Mouse (Mus musculus): Measurements from ENCODE around the gene Cyp2b19. TPM values are rescaled to one million over a fixed set of nuclear protein-coding genes. Genes with fewer than 3 reads are reported as not detected.
A peak's percentile ranks its signal among the peaks of the same experiment; 100 is the strongest.
"Not testable (repeated sequence)": the region's sequence is repeated elsewhere in the genome, so short reads cannot be mapped to it uniquely, and the experiment has no call there.

Cyp2b19 gene
- polyA plus RNA-seq, 1 experiment from 2014 or later = not detected

- WGBS (ENCODE audit: insufficient replicate concordance) = 13% methylated on average over 11 of the region's 11 CpGs
- H3K36me3 ChIP-seq = no peaks in the 10 kb centered on the region
- no peaks in the 10 kb centered on the region for H3K4me1 ChIP-seq (replicated peaks)
- ATAC-seq (ENCODE audit: low read depth) (no peak), DNase-seq (no peak)
- H3K27ac ChIP-seq = no peak overlapping the region
- no peaks in the 10 kb centered on the region for H3K9me3 ChIP-seq (replicated peaks)
- H3K4me2 ChIP-seq = no peak overlapping the region
- no peak overlapping the region for H3K9ac ChIP-seq
- no peak overlapping the region for H3K4me3 ChIP-seq (replicated peaks)
- no peaks in the 10 kb centered on the region for H3K27me3 ChIP-seq
Measured at GRCm38 (mm10) chr7:26780510-26780909, 23.6 kb downstream of the Cyp2b19 start.

- no peak for ATAC-seq (ENCODE audit: low read depth)
- Histone ChIP-seq H3K36me3 (no peaks in the 10 kb centered on the region), H3K27ac (no peak overlapping the region), H3K4me3 (replicated peaks) (no peak overlapping the region), H3K4me2 (no peak overlapping the region), H3K9me3 (replicated peaks) (no peaks in the 10 kb centered on the region), H3K9ac (no peak overlapping the region), H3K27me3 (no peaks in the 10 kb centered on the region), H3K4me1 (replicated peaks) (no peaks in the 10 kb centered on the region)
- WGBS (ENCODE audit: insufficient replicate concordance) = 17% methylated on average over 8 of the region's 8 CpGs
- DNase-seq = no peak
Measured at GRCm38 (mm10) chr7:26780998-26781766, 24.2 kb downstream of the Cyp2b19 start.

- Histone ChIP-seq H3K27ac (no peak overlapping the region), H3K9me3 (replicated peaks) (no peaks in the 10 kb centered on the region), H3K4me1 (replicated peaks) (no peaks in the 10 kb centered on the region), H3K4me2 (no peak overlapping the region), H3K36me3 (no peaks in the 10 kb centered on the region), H3K27me3 (no peaks in the 10 kb centered on the region), H3K4me3 (replicated peaks) (no peak overlapping the region), H3K9ac (no peak overlapping the region)
- DNase-seq (no peak), ATAC-seq (ENCODE audit: low read depth) (peak; percentile 47; the same call in 1 of the 2 replicates)
- 31% methylated on average over 8 of the region's 8 CpGs for WGBS (ENCODE audit: insufficient replicate concordance)
Measured at GRCm38 (mm10) chr7:26781767-26782131, 24.8 kb downstream of the Cyp2b19 start.

DNA sequence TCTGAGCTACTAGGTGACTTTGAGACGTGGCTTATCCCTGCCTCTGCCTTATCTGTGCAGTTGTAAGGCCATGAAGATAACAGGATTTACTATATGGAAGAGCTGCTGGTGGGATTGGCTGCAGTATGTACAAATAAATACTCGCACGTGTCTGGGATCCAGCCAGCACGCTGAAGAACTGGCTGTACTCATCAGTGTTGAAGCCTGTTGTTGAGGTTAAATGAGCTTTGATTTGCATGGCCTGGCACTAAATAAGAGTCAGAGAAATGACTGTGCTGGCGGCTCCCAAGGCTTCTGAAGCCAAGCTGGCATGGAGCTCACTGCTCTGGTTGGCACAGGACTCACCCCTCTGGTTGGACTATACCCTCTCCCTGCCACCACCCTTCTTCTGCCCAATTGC is 26.2 kb downstream of the Cyp2b19 start:
- Histone ChIP-seq H3K9ac (no peak overlapping the region), H3K4me3 (replicated peaks) (no peak overlapping the region), H3K4me2 (no peak overlapping the region), H3K27me3 (no peaks in the 10 kb centered on the region), H3K27ac (no peak overlapping the region), H3K9me3 (replicated peaks) (no peaks in the 10 kb centered on the region), H3K36me3 (no peaks in the 10 kb centered on the region), H3K4me1 (replicated peaks) (no peaks in the 10 kb centered on the region)
- WGBS (ENCODE audit: insufficient replicate concordance) = 57% methylated on average over 5 of the region's 5 CpGs
- ATAC-seq (ENCODE audit: low read depth) = no peak
- no peak for DNase-seq

DNA sequence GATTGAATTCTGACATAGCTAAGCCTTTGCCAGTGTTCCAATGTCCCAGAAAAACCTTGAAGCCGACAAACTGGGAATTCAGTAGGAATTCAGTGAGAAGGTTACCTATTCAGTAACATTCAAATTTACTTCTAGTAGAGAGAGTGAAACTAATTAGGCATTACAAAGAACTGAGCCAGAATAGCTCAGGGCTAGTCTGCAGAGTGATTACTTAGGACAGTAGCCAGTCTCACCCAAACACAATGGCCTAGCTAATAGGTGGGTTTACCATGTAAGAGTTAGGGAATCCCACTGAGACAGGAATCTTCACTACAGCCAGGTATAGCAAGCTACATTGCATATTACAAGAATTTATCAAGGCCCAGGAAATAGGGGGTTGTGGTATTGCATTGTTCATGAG is 29.1 kb downstream of the Cyp2b19 start:
- 41% methylated on average over 1 of the region's 1 CpGs for WGBS (ENCODE audit: insufficient replicate concordance)

DNA sequence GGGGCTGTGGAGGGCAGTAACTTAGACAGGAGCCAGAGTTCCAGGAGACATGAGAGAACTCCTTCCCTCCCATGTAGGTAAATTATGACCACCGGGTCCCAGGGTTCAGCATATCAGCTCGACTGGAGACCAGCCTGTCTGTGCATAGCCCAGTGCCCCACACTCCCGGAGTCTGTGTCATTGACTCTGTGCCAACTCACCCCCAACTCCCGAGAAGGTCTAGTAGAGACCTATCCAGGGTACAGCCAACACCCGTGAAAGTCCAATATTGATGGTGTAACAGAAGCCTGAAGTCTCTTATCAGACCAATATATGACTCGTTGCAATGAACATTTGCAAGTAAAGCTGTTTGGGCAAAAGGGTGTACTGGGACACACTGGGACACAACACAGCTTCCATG is 33.0 kb downstream of the Cyp2b19 start:
- Histone ChIP-seq H3K27me3 (no peaks in the 10 kb centered on the region), H3K9ac (no peak overlapping the region), H3K36me3 (no peaks in the 10 kb centered on the region), H3K27ac (no peak overlapping the region), H3K9me3 (replicated peaks) (no peaks in the 10 kb centered on the region; the same call in 1 of the 2 replicates), H3K4me3 (replicated peaks) (no peak overlapping the region), H3K4me1 (replicated peaks) (no peaks in the 10 kb centered on the region), H3K4me2 (no peak overlapping the region)
- ATAC-seq (ENCODE audit: low read depth) = no peak
- no peak for DNase-seq
- WGBS (ENCODE audit: insufficient replicate concordance) = 52% methylated on average over 6 of the region's 6 CpGs

More for the DNA sequence above, 29.1 kb downstream of the Cyp2b19 start:
- not testable (repeated sequence) for ATAC-seq (ENCODE audit: low read depth); H3K27me3 ChIP-seq; DNase-seq; H3K9me3 ChIP-seq (replicated peaks); H3K36me3 ChIP-seq; H3K4me1 ChIP-seq (replicated peaks); H3K4me3 ChIP-seq (replicated peaks); H3K9ac ChIP-seq; H3K4me2 ChIP-seq; H3K27ac ChIP-seq

DNA sequence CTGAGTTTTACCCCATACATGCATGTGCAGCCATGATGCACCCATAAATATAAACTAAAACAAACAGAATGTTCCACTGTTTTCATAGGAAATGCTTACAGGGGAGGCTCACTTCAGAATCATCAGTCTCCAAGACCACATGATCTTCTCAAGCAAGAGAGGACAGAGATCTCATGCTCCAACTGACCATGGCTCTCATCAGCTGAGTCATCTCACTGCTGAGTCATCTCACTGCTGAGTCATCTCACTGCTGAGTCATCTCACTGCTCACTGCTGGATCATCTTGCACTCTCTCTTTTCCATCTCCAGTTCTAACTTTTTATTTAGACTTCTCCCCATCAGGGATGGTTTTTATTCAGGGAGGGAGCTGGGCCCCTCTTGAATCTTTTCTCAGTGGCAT is 43.2 kb downstream of the Cyp2b19 start:
- Histone ChIP-seq H3K9me3 (replicated peaks) (0 out of 2 replicates have a peak, but pooled peaks cover 5% of the 10 kb centered on the region), H3K4me3 (replicated peaks) (no peak overlapping the region), H3K9ac (no peak overlapping the region), H3K36me3 (no peaks in the 10 kb centered on the region), H3K27ac (no peak overlapping the region), H3K4me2 (no peak overlapping the region), H3K4me1 (replicated peaks) (no peaks in the 10 kb centered on the region), H3K27me3 (no peaks in the 10 kb centered on the region)
- DNase-seq (no peak), ATAC-seq (ENCODE audit: low read depth) (no peak)

- no peaks in the 10 kb centered on the region for H3K4me1 ChIP-seq (replicated peaks)
- ATAC-seq (ENCODE audit: low read depth) = no peak
- H3K36me3 ChIP-seq = no peaks in the 10 kb centered on the region
- no peaks in the 10 kb centered on the region for H3K27me3 ChIP-seq
- DNase-seq = no peak
- 56% methylated on average over 1 of the region's 1 CpGs for WGBS (ENCODE audit: insufficient replicate concordance)
- H3K4me2 ChIP-seq = no peak overlapping the region
- H3K4me3 ChIP-seq (replicated peaks) = no peak overlapping the region
- H3K27ac ChIP-seq = no peak overlapping the region
- H3K9me3 ChIP-seq (replicated peaks) = no peaks in the 10 kb centered on the region
- no peak overlapping the region for H3K9ac ChIP-seq
Measured at GRCm38 (mm10) chr7:26800996-26801395, 44.1 kb downstream of the Cyp2b19 start.

- Histone ChIP-seq H3K9me3 (replicated peaks) (no peaks in the 10 kb centered on the region), H3K4me2 (no peak within 1 kb of the TSS), H3K36me3 (no peaks in the 10 kb centered on the region), H3K4me3 (replicated peaks) (no peak within 1 kb of the TSS), H3K4me1 (replicated peaks) (no peaks in the 10 kb centered on the region), H3K9ac (no peak within 1 kb of the TSS), H3K27me3 (no peaks in the 10 kb centered on the region), H3K27ac (no peak within 1 kb of the TSS)
- DNase-seq (no peak), ATAC-seq (ENCODE audit: low read depth) (no peak)
- 63% methylated on average over 2 of the region's 2 CpGs for WGBS (ENCODE audit: insufficient replicate concordance)
Measured at GRCm38 (mm10) chr7:26808592-26808991, 51.6 kb downstream of the Cyp2b19 start, which contains the start of gene Cyp2g1. Cyp2g1 (plus strand) TSS chr7:26808892.

Other genes with a start within 250 kb of the Cyp2b19 start
- gene Nlrp9a, start 222.1 kb upstream of the Cyp2b19 start, polyA plus RNA-seq (2015; fragmentation: Nextera tagmentation; extraction: Ambion mirVana) = not detected in 2 replicates
- not detected in 2 replicates for gene Vmn1r185, start 138.7 kb upstream of the Cyp2b19 start, polyA plus RNA-seq (2015; fragmentation: Nextera tagmentation; extraction: Ambion mirVana)
- gene Cyp2b23, start 70.7 kb upstream of the Cyp2b19 start, polyA plus RNA-seq (2015; fragmentation: Nextera tagmentation; extraction: Ambion mirVana) = not detected in 2 replicates
- gene Cyp2g1, start 51.8 kb downstream of the Cyp2b19 start, polyA plus RNA-seq (2015; fragmentation: Nextera tagmentation; extraction: Ambion mirVana) = not detected in 2 replicates
- 0.13 and 0.14 TPM in 2 replicates for gene Cyp2a5, start 78.2 kb downstream of the Cyp2b19 start, polyA plus RNA-seq (2015; fragmentation: Nextera tagmentation; extraction: Ambion mirVana)
- 0.06 and 0.09 TPM in 2 replicates for gene Cyp2a22, start 182.2 kb downstream of the Cyp2b19 start, polyA plus RNA-seq (2015; fragmentation: Nextera tagmentation; extraction: Ambion mirVana)

Data from liver, embryonic 13.5 days (tissue).